Mouse (Mus musculus) granulocyte monocyte progenitor cell, adult 5-6 weeks (primary cell): Measurements from ENCODE around the gene Prox2. TPM values are rescaled to one million over a fixed set of nuclear protein-coding genes. Genes with fewer than 3 reads are reported as not detected.
"Not testable (repeated sequence)": the region's sequence is repeated elsewhere in the genome, so short reads cannot be mapped to it uniquely, and the experiment has no call there.

Source experiments
- ATAC-seq: replicated peaks from 2 replicates; pipeline ENCODE4 v1.8.0; 2016; ENCODE audit warnings: mild to moderate bottlenecking, moderate TSS enrichment, inconsistent platforms; ENCODE audit not compliant: poor library complexity, severe bottlenecking
- total RNA-seq, 2 experiments: library from RNA; stranded (forward) in 1 of 2; stranded (reverse) in 1 of 2; fragments of 200-712, 200-1000 nt in 1 of 2; fragments of >200 nt in 1 of 2; fragmentation: Nextera tagmentation in 1 of 2; gene quantifications; 2 replicates each; pipeline ENCODE4 v1.2.3; 2014 to 2017

The Prox2 gene
- total RNA-seq (2014; fragmentation: Nextera tagmentation) = 0.90 and 2.9 TPM in 2 replicates
- 1.1 and 1.5 TPM in 2 replicates for total RNA-seq (2017)

DNA sequence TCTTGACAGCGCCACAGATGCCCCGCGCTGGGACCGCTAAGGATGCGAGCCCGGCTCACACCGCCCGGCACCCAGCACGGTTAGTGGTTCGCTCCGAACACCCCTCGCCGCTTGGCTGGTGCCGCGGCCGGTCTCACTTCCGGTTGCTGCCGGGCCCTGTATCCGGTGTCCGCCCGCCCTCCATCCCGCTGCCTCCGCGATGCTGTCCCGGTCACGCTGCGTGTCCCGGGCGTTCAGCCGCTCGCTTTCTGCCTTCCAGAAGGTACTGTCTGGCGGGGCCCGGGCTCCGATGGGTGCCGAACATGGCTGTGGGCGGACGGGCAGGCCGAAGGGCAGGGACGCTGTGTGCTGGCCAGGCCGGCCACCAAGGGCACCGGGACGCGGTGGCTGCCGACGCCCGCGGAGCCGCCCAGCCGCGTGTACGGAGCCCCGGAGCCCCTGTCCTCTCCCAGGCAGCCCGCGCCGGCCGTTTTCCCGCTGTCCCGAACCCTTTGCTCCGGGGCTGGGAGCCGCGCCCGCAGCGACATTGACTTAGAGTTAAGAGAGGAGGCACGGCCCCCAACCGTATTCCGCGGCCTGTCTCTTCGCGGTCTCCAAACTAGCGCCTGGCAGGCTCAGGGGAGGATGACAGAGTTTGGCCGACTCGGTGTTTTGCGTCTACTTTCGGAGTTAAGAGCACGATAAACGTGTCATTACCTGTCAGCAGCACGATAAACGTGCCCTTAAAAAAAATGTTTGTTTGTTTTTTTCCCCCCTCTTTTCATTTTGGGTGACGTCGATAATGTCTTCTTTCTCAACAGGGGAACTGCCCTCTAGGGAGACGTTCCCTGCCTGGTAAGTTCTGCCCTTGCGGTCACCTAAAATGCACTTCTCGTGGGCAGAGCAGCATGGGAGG, at the start of gene Prox2, which contains the start of gene Dlst:
Gene Prox2, minus strand, starts transcription at position 62 of the 895 bp plus-strand sequence.
Gene Dlst, plus strand, starts transcription at position 136 of the 895 bp plus-strand sequence.
- peak; percentile 76 for ATAC-seq

DNA sequence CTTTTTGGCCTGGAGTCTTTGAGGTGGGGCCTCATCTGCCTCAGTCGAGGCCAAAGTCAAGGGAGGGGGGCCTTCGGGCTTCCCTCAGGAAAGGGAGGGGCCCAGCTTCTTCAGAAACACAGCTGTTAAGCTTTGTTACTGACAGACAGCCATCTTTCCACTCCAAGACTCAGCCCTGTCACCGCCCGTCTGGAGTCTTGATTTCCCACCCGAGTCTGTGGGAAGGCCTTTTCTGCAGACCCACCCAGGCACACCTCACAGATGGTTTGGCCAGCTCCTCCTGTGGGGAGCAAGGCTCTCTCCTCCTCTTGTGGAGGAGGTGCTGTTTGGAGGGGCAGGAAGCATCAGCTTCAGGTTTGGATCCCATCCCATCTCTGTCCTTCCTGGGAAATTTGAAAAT, 49.0 kb upstream of the Prox2 start:
- ATAC-seq = no peak

- no peak for ATAC-seq
Measured at GRCm38 (mm10) chr12:85158801-85159200, 48.2 kb upstream of the Prox2 start.

DNA sequence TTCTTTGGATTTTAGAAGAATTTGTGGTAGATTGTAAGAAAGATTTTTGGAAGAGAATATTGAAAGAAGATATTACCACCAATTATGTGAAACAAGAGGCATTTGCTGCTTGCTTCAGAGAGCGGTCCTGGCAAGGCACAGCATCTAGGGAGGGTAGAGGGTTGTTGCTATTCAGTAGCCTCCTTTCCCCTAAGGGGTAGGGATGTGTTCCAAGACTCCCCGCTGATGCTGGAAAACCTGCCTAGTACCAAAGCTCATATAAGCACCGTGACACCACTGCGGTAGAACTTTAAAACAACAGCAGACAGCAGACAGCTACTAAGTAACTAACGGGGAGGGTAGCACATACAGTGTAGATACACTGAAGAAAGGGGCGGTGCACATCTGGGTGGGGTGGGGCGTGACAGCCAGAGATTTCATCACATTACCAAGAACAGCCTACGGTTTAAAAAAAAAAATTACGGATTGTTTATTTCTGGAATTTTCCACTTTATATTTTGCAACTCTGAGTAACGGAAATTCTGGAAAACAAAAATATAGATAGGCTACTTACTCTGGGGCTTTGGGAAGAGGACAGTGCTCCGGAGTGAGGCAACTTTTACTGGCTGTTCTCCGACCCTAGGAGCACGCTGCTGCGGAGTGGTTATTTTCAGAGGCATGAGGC, 47.4 kb upstream of the Prox2 start:
- ATAC-seq = no peak

- ATAC-seq = no peak
Measured at GRCm38 (mm10) chr12:85156324-85156723, 45.8 kb upstream of the Prox2 start.

DNA sequence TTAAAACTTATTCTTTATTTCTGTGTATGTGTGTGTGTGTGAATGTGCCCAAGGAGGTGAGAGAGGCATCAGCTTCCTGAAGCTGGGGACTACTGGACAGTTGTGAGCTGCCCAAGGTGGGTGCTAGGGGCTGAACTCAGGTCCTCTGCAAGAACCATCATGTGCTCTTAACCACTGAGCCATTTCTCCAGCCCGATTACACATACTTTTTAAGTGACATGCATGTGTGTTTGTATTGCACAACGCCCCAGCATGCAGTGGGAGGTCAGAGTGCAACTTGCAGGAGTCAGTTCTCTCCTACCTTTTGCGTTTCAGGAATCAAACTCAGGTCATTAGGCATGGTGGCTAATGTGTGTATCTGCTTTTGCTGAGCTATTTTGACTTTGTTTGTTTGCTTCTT, 42.5 kb upstream of the Prox2 start:
- ATAC-seq = peak; percentile 65

- ATAC-seq = peak; percentile 59
Measured at GRCm38 (mm10) chr12:85151002-85151774, 40.6 kb upstream of the Prox2 start, which contains the start of gene Rps6kl1. Gene Rps6kl1, minus strand, starts transcription at chr12:85151264.

- ATAC-seq = no peak
Measured at GRCm38 (mm10) chr12:85150321-85151001, 39.9 kb upstream of the Prox2 start.

- no peak for ATAC-seq
Measured at GRCm38 (mm10) chr12:85146881-85147280, 36.3 kb upstream of the Prox2 start.

- ATAC-seq = peak; percentile 34
Measured at GRCm38 (mm10) chr12:85146355-85146754, 35.8 kb upstream of the Prox2 start.

- no peak for ATAC-seq
Measured at GRCm38 (mm10) chr12:85145630-85146029, 35.1 kb upstream of the Prox2 start.

DNA sequence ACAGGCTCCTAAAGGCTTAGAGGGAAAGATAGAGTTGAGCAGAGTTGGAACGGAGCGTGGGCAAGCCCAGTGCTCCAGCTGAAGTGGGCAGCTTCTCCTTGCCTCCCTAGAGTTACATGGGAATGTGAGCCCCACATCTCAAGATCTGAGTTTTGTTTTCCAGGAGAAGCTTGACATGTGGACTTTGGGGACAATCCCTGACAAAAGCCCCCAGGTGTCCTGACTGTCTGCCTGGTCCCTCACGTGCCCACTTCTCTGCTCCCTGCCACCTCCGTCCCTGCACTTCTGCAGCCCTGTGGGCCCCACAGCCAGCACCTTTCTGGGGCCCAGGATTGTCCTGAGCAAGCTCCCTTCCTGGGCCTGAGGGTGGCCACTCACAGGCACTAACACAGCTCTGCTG, 34.3 kb upstream of the Prox2 start:
- ATAC-seq = no peak

DNA sequence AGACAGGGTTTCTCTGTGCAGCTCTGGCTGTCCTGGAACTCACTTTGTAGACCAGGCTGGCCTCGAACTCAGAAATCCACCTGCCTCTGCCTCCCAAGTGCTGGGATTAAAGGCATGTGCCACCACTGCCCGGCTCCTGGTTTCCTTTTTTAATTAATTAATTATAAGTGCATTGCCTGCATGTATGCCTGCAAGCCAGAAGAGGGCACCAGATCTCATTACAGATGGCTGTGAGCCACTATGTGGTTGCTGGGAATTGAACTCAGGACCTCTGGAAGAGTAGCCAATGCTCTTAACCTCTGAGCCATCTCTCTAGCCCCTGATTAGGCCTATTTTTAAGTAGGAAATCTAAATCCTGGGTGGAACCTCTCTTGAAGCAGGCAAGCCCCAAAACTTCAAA, 33.7 kb upstream of the Prox2 start:
- ATAC-seq = not testable (repeated sequence)

GRCm38 (mm10) chr12:85142803-85143202, 32.2 kb upstream of the Prox2 start:
- ATAC-seq = peak; percentile 79

- no peak for ATAC-seq
Measured at GRCm38 (mm10) chr12:85141096-85141495, 30.5 kb upstream of the Prox2 start.

DNA sequence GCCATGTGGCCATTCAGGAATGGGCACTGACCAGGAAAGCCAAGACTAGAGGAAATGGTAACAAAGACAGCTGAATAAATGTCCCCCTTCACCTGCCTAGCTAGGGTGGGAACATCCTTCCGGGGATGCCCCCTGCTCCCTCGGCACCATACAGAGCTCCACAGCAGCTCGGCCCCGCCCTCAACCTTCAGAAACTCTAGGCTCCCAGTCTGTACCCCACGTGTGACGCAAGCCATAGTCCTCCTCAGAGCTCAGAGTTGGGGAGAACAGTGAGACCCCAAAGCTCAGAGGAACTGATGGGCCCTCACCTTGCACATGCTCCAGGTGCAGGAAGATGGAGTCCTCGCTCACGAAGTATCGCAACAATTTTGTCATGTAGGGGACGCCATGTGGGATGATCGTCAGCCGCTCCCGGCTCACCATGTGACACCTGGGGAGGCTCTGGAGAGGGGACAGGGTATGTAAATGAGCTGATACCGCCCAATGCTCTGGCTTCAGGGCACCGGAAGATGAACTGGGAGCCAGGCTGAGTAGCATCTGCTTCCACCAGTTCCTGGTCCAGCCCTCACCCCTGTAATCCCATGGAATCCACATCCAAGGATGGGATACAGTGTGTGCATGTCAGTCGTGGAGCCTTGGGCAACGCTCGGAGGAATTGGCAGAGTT, 29.6 kb upstream of the Prox2 start:
- no peak for ATAC-seq

DNA sequence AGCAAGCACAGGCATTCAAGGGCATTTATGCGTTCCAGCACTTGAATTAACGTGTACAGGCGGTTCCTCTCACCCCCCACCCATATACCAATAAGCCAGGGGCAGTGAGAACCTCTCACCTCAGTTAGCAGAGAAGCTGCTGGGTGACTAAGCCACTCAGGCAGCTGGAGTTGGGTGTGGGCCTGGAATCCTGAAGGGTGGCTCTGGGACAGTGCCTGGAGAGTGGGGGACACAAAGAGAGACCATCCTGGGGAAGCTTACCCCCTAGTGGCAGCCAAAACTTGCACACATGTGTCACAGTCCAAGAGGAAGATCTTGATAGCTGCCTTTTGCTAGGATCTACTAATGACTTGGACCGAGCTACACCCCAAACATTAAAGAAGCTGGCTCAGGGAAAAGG, 26.1 kb upstream of the Prox2 start:
- ATAC-seq = no peak

- no peak for ATAC-seq
Measured at GRCm38 (mm10) chr12:85135513-85136470, 25.2 kb upstream of the Prox2 start.
